Mouse (Mus musculus) lung, adult 2 months (tissue): Measurements from ENCODE around the gene Crabp2. TPM values are rescaled to one million over a fixed set of nuclear protein-coding genes. Genes with fewer than 3 reads are reported as not detected.

Experiments used
- DNase-seq: peaks from one replicate; pipeline ENCODE4 v3.0.0; 2022
- H3K4me1 ChIP-seq: fragments of 200-500 bp; 2 replicates; pipeline ENCODE4 v1.6.1; 2011; ENCODE audit warnings: low read length; ENCODE audit not compliant: control insufficient read depth, insufficient read depth
- H3K4me3 ChIP-seq: fragments of 200-500 bp; replicated peaks from 2 replicates; pipeline ENCODE3; 2011; ENCODE audit warnings: low read depth, mild to moderate bottlenecking, control low read depth, low read length; ENCODE audit errors: extremely low read depth
- CTCF ChIP-seq: fragments of 200-500 bp; IDR thresholded peaks from 2 replicates; pipeline ENCODE4 v1.5.1; 2011; ENCODE audit warnings: mild to moderate bottlenecking, low read length, control low read depth; ENCODE audit not compliant: insufficient read depth
- POLR2A ChIP-seq: fragments of 200-500 bp; IDR thresholded peaks from 2 replicates; pipeline ENCODE4 v1.6.1; 2011; ENCODE audit warnings: low read depth, mild to moderate bottlenecking, control low read depth, low read length, borderline replicate concordance; ENCODE audit errors: extremely low read depth
- WGBS: fragments of 180-500 bp; shearing (Covaris S2); methylation state at CpG from one replicate; pipeline ENCODE4 v1.1.7; 2018; 5-methylcytosine and 5-hydroxymethylcytosine counted together
- polyA plus RNA-seq: library from polyadenylated mRNA; depleted of rRNA; stranded (reverse); fragments of >200 nt; gene quantifications from 2 replicates; pipeline ENCODE4 v1.2.3, GENCODE M21; 2012

Crabp2 gene
- polyA plus RNA-seq, 1 experiment: 15.1 TPM

DNA sequence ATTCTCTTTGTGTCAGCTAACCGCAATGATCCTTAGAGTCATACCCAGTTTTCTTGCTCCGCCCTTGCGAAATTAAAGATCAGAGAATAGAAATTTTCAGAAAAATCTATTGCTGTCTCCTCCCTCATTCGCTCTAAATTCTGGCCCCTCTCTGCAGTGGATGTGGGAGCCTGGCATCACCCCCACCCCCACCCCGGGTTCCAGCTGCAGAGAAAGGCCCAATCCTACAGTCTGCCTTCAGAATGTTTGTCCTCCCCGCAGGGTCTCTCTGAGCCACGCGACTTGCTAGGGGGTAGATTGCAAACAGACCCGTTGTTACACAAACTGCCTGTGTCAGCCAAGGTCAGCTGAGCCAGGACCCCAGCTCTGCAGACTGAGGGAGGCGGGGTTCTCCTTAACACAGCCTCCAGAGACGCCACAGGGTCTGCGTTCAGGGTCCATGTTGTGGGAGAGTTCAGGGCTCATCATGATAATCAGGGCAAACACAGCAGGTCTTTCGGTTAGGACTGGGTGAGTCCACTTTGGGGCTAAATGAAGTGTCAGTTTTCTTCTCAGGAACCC is 1.6 kb downstream of the Crabp2 start:
- DNase-seq: no peak
- H3K4me1 ChIP-seq: no peaks in the 10 kb centered on the region
- no peak overlapping the region for H3K4me3 ChIP-seq
- WGBS: 35% methylated on average over 13 of the region's 13 CpGs
- no peak for TF ChIP-seq POLR2A
- no peak for TF ChIP-seq CTCF

GRCm38 (mm10) chr3:87951946-87952345 is 3.5 kb downstream of the Crabp2 start:
- Histone ChIP-seq H3K4me1 (no peaks in the 10 kb centered on the region), H3K4me3 (no peak overlapping the region)
- TF ChIP-seq POLR2A: no peak
- no peak for TF ChIP-seq CTCF
- WGBS: 20% methylated on average over 12 of the region's 12 CpGs
- DNase-seq: no peak

- TF ChIP-seq CTCF (no peak), POLR2A (no peak)
- DNase-seq: no peak
- Histone ChIP-seq H3K4me3 (no peak overlapping the region), H3K4me1 (no peaks in the 10 kb centered on the region)
- WGBS: 20% methylated on average over 5 of the region's 5 CpGs
Observed at GRCm38 (mm10) chr3:87952440-87952839, 4.0 kb downstream of the Crabp2 start.

- H3K4me3 ChIP-seq: no peak overlapping the region
- TF ChIP-seq CTCF (no peak), POLR2A (no peak)
- no peaks in the 10 kb centered on the region for H3K4me1 ChIP-seq
- DNase-seq: no peak
- WGBS: 46% methylated on average over 1 of the region's 1 CpGs
Observed at GRCm38 (mm10) chr3:87958056-87958455, 9.6 kb downstream of the Crabp2 start.

DNA sequence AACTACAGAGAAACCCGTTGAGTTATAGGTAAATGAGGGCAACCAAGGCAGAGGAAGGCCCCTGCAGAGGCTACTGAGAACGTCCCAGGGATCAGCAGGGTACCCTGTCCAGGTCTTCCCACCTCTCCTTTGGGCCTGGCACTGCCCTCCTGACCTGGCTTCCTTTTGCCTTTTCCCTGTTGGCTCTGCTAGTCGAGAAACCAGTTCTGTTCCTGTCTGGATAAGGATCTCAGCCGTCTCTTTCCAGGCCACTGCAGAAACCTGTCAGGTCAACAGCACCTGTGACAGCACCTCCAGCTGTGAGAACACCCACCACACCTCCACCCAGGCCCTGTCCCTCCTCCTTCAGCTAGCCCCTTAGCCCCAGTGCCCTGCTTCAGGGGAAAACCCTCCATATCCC is 10.0 kb downstream of the Crabp2 start:
- WGBS: 45% methylated on average over 4 of the region's 4 CpGs
- no peak for DNase-seq
- Histone ChIP-seq H3K4me3 (no peak overlapping the region), H3K4me1 (no peaks in the 10 kb centered on the region)
- TF ChIP-seq POLR2A: no peak
- no peak for TF ChIP-seq CTCF

DNA sequence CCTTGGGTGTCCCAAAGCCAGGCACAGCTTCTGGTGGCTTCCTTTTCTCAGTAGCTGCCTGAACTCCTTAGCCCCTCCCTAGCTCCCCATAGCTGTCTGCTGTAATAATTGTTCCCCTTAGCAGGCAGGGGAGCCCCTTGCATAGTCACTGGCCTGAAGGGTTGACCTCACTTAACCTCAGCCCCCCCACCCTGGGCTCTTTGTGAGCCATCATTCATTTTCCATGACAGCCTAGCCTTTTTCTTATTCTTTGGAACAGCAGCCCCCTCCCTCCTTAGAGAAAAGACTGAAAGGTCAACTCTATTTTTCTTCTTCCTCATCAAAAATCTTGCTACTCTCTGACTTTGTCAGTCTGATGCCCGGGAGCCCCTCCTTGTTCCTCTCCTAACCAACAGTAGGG is 10.5 kb downstream of the Crabp2 start:
- Histone ChIP-seq H3K4me1 (no peaks in the 10 kb centered on the region), H3K4me3 (no peak overlapping the region)
- no peak for DNase-seq
- no peak for TF ChIP-seq POLR2A
- no peak for TF ChIP-seq CTCF
- 53% methylated on average over 1 of the region's 1 CpGs for WGBS

- TF ChIP-seq POLR2A (no peak), CTCF (no peak)
- WGBS: 75% methylated on average over 7 of the region's 7 CpGs
- Histone ChIP-seq H3K4me3 (no peak overlapping the region), H3K4me1 (no peaks in the 10 kb centered on the region)
- no peak for DNase-seq
Observed at GRCm38 (mm10) chr3:87959371-87959770, 10.9 kb downstream of the Crabp2 start.

- TF ChIP-seq POLR2A (no peak), CTCF (no peak)
- H3K4me3 ChIP-seq: no peak overlapping the region
- no peak for DNase-seq
- no peaks in the 10 kb centered on the region for H3K4me1 ChIP-seq
- WGBS: 20% methylated on average over 10 of the region's 10 CpGs
Observed at GRCm38 (mm10) chr3:87960191-87960585, 11.7 kb downstream of the Crabp2 start.

DNA sequence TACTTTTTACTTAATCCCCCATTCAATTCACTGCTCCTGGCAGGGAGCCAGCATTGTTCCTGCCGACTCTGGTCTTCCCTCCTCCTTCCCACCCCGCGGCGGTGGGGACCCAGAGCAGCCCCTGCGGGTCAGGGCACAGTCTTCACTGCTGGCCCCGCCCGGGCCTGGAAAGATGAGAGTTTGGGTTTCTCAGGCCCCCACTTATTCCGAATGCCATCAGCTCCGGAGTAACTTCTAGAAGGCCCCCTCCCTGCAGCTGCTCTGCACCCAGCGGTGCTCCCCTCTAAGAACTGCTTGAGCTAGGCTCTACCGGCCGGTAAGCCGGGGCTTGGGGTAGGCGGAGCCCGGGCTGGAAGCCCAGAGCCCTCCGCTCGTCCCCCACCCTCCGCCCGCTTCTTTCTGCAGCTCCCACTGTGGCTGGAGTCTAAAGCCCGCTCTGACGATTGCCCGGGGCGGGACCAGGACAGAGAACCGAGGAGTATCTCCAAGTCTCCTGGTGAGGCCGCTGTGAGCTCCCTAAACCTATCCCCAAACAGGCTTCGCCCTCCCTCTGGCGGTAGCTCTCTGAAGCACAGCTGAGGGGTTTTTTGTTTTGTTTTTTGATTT is 12.2 kb downstream of the Crabp2 start:
- DNase-seq: peak; percentile 74
- 2% methylated on average over 27 of the region's 27 CpGs for WGBS
- Histone ChIP-seq H3K4me3 (peak overlapping the region; percentile 65), H3K4me1 (no peaks in the 10 kb centered on the region)
- TF ChIP-seq CTCF (peak; percentile 98), POLR2A (no peak)

- H3K4me3 ChIP-seq: peak overlapping the region; percentile 54
- WGBS: 2% methylated on average over 21 of the region's 21 CpGs
- H3K4me1 ChIP-seq: peaks cover 9% of the 10 kb centered on the region
- TF ChIP-seq POLR2A: no peak
- peak; percentile 36; the same call in 1 of the 2 replicates for TF ChIP-seq CTCF
- DNase-seq: peak; percentile 57
Observed at GRCm38 (mm10) chr3:87970184-87970938, 21.9 kb downstream of the Crabp2 start.
